Mouse (Mus musculus): ENCODE results near the gene Cdh1.

DNA sequence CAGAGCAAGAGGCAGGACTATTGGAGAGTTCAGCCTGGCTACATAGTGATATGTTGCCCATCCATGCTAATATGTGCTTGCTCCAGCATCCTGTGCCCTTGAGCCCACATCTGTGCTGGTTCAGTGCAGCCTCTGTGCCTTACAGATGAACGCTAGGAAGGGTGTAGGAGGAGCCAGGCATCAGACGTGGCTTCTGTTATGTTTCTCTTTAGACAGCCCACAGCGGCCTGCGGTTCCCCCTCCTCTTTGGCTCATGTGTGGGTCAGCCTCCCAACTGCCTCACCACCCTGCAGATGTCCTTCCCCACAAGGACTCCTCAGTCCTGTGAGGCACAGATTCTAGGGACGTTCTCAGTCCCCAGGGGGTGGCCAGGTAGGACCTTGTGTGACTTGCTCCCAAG lies 32.1 kb downstream of the Cdh1 start:
- TF ChIP-seq CHD2 (IDR thresholded peaks at IDR 0.05; ENCODE audit: low read depth, low read length): no peak
- no peak for TF ChIP-seq HCFC1 (IDR thresholded peaks at IDR 0.05; ENCODE audit: borderline replicate concordance, insufficient read depth, low read length)
- no peak for TF ChIP-seq ZC3H11A (IDR thresholded peaks at IDR 0.05; ENCODE audit: borderline replicate concordance, low read depth, low read length)
